Comparison of ENCODE assay signal across 23 mouse cellular contexts in genomic region chr12:108378379-108379133, GRCm38 (mm10). TPM values are rescaled to one million over a fixed set of nuclear protein-coding genes. Genes with fewer than 3 reads are reported as not detected.
DNase-seq lines count a peak whose midpoint lies in the region; ATAC-seq and TF ChIP-seq lines count a peak whose summit lies in the region.
"Had no signal": no experiment of that assay in that cellular context is flagged by ENCODE, and none has a peak within 500 bp of the region (broad histone marks: within the 10 kb centered on the region; RNA-seq: fewer than 3 reads in every experiment).

No protein-coding gene starts in this region.

- intact Hi-C loops in left cerebral cortex, postnatal 14 days (cut with DNase I), result no loop called here

- no peak overlapping the region for H3K9ac ChIP-seq in liver, embryonic 12.5 days
- H3K9ac ChIP-seq: embryonic facial prominence, embryonic 12.5 days; hindbrain, embryonic 15.5 days; limb, embryonic 13.5 days; liver, embryonic 13.5 days; midbrain, embryonic 12.5 days had no signal

- no peak for DNase-seq in frontal cortex, postnatal 14 days (ENCODE audit: low spot score in 2 of 2)
- DNase-seq in left cerebral cortex, postnatal 14 days (ENCODE audit: low spot score in 2 of 2), result peak; percentile 45 to 80
- DNase-seq in left cerebral cortex, adult 9 months (ENCODE audit: low spot score in 2 of 2), result no peak
- peak; percentile 22 to 67 for DNase-seq in layer of hippocampus, adult 2 months (ENCODE audit: low spot score in 2 of 2)
- DNase-seq in kidney, postnatal 25 days, result no peak
- DNase-seq: adrenal gland, postnatal 25 days; cerebellum, adult 18-20 months; cerebellum, postnatal 25 days; heart, postnatal 4 days; kidney, adult 2 months; kidney, postnatal 10 days; liver, embryonic 13.5 days; lung, adult 2 months had no signal

- no peak overlapping the region for H3K27ac ChIP-seq in layer of hippocampus, adult 2 months
- no peak overlapping the region for H3K27ac ChIP-seq in liver, embryonic 12.5 days
- H3K27ac ChIP-seq: embryonic facial prominence, embryonic 12.5 days; heart, embryonic 10.5 days; hindbrain, embryonic 15.5 days; limb, embryonic 13.5 days; liver, embryonic 13.5 days; midbrain, embryonic 12.5 days had no signal

- no peaks in the 10 kb centered on the region for H3K36me3 ChIP-seq in liver, embryonic 12.5 days
- H3K36me3 ChIP-seq: embryonic facial prominence, embryonic 12.5 days; heart, embryonic 10.5 days; hindbrain, embryonic 15.5 days; limb, embryonic 13.5 days; liver, embryonic 13.5 days; midbrain, embryonic 12.5 days had no signal

- no peak overlapping the region for H3K4me2 ChIP-seq in liver, embryonic 12.5 days
- H3K4me2 ChIP-seq: embryonic facial prominence, embryonic 12.5 days; hindbrain, embryonic 15.5 days; limb, embryonic 13.5 days; liver, embryonic 13.5 days; midbrain, embryonic 12.5 days had no signal

- H3K9me3 ChIP-seq in liver, embryonic 12.5 days (replicated peaks), result no peaks in the 10 kb centered on the region
- H3K9me3 ChIP-seq: embryonic facial prominence, embryonic 12.5 days; heart, embryonic 10.5 days; hindbrain, embryonic 15.5 days; limb, embryonic 13.5 days; liver, embryonic 13.5 days; midbrain, embryonic 12.5 days had no signal

- peak; percentile 91 for ATAC-seq in frontal cortex, adult (ENCODE audit: low TSS enrichment)
- no peak for ATAC-seq in liver, embryonic 12.5 days

- no peak for TF ChIP-seq CTCF in layer of hippocampus, adult 2 months (conservative IDR thresholded peaks at IDR 0.05)

- H3K4me3 ChIP-seq in layer of hippocampus, adult 2 months, result no peak overlapping the region
- no peak overlapping the region for H3K4me3 ChIP-seq in liver, embryonic 12.5 days
- H3K4me3 ChIP-seq: embryonic facial prominence, embryonic 12.5 days; heart, embryonic 10.5 days; hindbrain, embryonic 15.5 days; limb, embryonic 13.5 days; liver, embryonic 13.5 days; midbrain, embryonic 12.5 days had no signal

- H3K27me3 ChIP-seq in liver, embryonic 12.5 days (replicated peaks), result 0 out of 2 replicates have a peak, but pooled peaks cover 4% of the 10 kb centered on the region
- H3K27me3 ChIP-seq: embryonic facial prominence, embryonic 12.5 days; hindbrain, embryonic 15.5 days; limb, embryonic 13.5 days; liver, embryonic 13.5 days; midbrain, embryonic 12.5 days had no signal

- 71% methylated on average over 13 of the region's 13 CpGs for WGBS in liver, embryonic 12.5 days (ENCODE audit: insufficient replicate concordance)

- H3K4me1 ChIP-seq in liver, embryonic 12.5 days, result no peaks in the 10 kb centered on the region
- H3K4me1 ChIP-seq: embryonic facial prominence, embryonic 12.5 days; hindbrain, embryonic 15.5 days; liver, embryonic 13.5 days had no signal

RNA-seq across cellular contexts. Expression of gene Eml1, which starts 7.8 kb away (rescaled TPM):
- total RNA-seq in left cerebral cortex, postnatal 14 days (2021), result 10 to 100 TPM; 62.1 to 77.0 TPM
- total RNA-seq in layer of hippocampus, adult 2 months (2021), result 10 to 100 TPM; 46.6 to 47.4 TPM
- polyA plus RNA-seq in liver, embryonic 12.5 days (2016; fragmentation: Nextera tagmentation; extraction: Ambion mirVana), result 9.5 and 10.6 TPM in 2 replicates
- total RNA-seq: monocyte, adult 5-6 weeks had no signal

RNA-seq across cellular contexts. Expression of gene Cyp46a1, which starts 44.4 kb away (rescaled TPM):
- total RNA-seq in left cerebral cortex, postnatal 14 days (2021), result 100 to 1,000 TPM; 258 to 270 TPM
- total RNA-seq in layer of hippocampus, adult 2 months (2021), result 100 to 1,000 TPM; 169 TPM
- polyA plus RNA-seq in liver, embryonic 12.5 days (2016; fragmentation: Nextera tagmentation; extraction: Ambion mirVana), result 0.86 and 1.7 TPM in 2 replicates
- total RNA-seq: megakaryocyte, adult 5-6 weeks; monocyte, adult 5-6 weeks; neutrophil, adult 5-6 weeks had no signal

Comparison
In these comparisons a context has a peak if more than half of its experiments do, and no peak if none do; other contexts are left out.
1. DNase-seq: peak in left cerebral cortex, postnatal 14 days (2 of 2) and layer of hippocampus, adult 2 months (2 of 2); none in frontal cortex, postnatal 14 days (0 of 2), left cerebral cortex, adult 9 months (0 of 2) and kidney, postnatal 25 days (0 of 2).